Mouse (Mus musculus): ENCODE results near the gene Palld. TPM values are rescaled to one million over a fixed set of nuclear protein-coding genes. Genes with fewer than 3 reads are reported as not detected.

Gene Palld
- total RNA-seq, 2 experiments from 2014 or later, result 157 to 161 TPM

GRCm38 (mm10) chr8:61686340-61686739, 216.2 kb downstream of the Palld start:
- peak; percentile 32 to 70 for DNase-seq

- no peak for DNase-seq
These were observed 217.2 kb downstream of the Palld start for GRCm38 (mm10) chr8:61685280-61685679.

- DNase-seq, result no peak
These were observed 218.1 kb downstream of the Palld start for GRCm38 (mm10) chr8:61684280-61684939.

- DNase-seq, result no peak
These were observed 219.6 kb downstream of the Palld start for GRCm38 (mm10) chr8:61682902-61683301.

GRCm38 (mm10) chr8:61681217-61681616, 221.3 kb downstream of the Palld start:
- DNase-seq, result peak; percentile 54 to 77

GRCm38 (mm10) chr8:61677227-61677626, 225.3 kb downstream of the Palld start:
- DNase-seq, result peak; percentile 74 to 77

- no peak for DNase-seq
These were observed 231.3 kb downstream of the Palld start for GRCm38 (mm10) chr8:61671151-61671550.

GRCm38 (mm10) chr8:61670376-61670775, 232.1 kb downstream of the Palld start:
- no peak for DNase-seq

GRCm38 (mm10) chr8:61666919-61667318, 235.6 kb downstream of the Palld start:
- DNase-seq, result no peak

GRCm38 (mm10) chr8:61665021-61665420, 237.5 kb downstream of the Palld start:
- DNase-seq, result peak; percentile 54 to 68

- no peak for DNase-seq
These were observed 238.3 kb downstream of the Palld start for GRCm38 (mm10) chr8:61664162-61664561.

- no peak for DNase-seq
These were observed 239.7 kb downstream of the Palld start for GRCm38 (mm10) chr8:61662829-61663228.

- DNase-seq, result no peak
These were observed 240.9 kb downstream of the Palld start for GRCm38 (mm10) chr8:61661611-61662010.

GRCm38 (mm10) chr8:61660961-61661360, 241.5 kb downstream of the Palld start:
- DNase-seq, result no peak

- DNase-seq, result peak in 1 of 2 experiments; percentile 27
These were observed 250.5 kb downstream of the Palld start for GRCm38 (mm10) chr8:61651955-61652354.

- no peak for DNase-seq
These were observed 256.2 kb downstream of the Palld start for GRCm38 (mm10) chr8:61646195-61646835.

- no peak for DNase-seq
These were observed 256.8 kb downstream of the Palld start for GRCm38 (mm10) chr8:61645642-61646041.

GRCm38 (mm10) chr8:61643215-61643614, 259.3 kb downstream of the Palld start:
- DNase-seq, result no peak

- peak; percentile 56 to 74 for DNase-seq
These were observed 260.1 kb downstream of the Palld start for GRCm38 (mm10) chr8:61642358-61642847.

GRCm38 (mm10) chr8:61639596-61639995, 262.9 kb downstream of the Palld start:
- no peak for DNase-seq

- DNase-seq, result no peak
These were observed 263.5 kb downstream of the Palld start for GRCm38 (mm10) chr8:61639008-61639407.

GRCm38 (mm10) chr8:61637736-61638135, 264.8 kb downstream of the Palld start:
- no peak for DNase-seq

GRCm38 (mm10) chr8:61634811-61635210, 267.7 kb downstream of the Palld start:
- DNase-seq, result no peak

GRCm38 (mm10) chr8:61632331-61632730, 270.2 kb downstream of the Palld start:
- DNase-seq, result no peak

Data from heart, adult 18-20 months (tissue).